Mouse (Mus musculus): ENCODE results near the gene Arhgef5. TPM values are rescaled to one million over a fixed set of nuclear protein-coding genes. Genes with fewer than 3 reads are reported as not detected.

The Arhgef5 gene
- total RNA-seq, 2 experiments from 2014 or later = 5.8 to 6.7 TPM

DNA sequence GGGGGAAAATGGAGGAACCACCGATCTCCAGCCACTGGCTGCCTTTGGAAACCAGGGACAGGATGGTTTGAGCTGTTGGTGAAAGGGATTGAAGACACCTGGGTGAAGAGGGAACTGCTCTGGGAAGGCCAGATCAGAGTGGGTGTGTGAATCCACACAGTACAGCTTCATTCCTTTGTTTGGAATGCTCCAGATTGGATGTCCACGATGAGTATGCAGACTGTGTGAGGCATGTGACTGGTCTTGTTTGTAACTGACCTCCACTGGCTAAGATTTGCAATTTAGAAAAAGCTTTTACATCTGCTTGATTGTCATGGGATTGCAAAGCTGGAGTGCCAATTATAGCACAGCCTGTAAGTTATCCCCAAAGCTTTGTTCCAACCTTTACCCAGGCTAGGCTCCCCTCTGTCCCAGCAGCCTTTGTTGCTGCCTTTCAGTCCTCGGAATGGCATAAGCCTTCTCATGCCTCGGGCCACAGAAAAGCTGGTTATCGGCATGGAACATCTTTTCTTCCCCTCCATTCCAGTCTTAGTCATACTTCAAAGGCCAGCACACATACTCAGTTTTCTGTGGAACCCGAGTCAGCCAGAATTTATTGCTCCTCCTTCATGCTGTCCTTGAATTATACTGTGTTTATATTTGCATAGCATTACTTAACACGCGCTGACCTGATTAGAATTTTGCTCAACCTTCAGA is 47.7 kb downstream of the Arhgef5 start:
- no peak for DNase-seq
- intact Hi-C loops (cut with DNase I) = no loop called here

- peak; percentile 72 for DNase-seq
- intact Hi-C loops (cut with DNase I) = no loop called here
Observed at GRCm38 (mm10) chr6:43333479-43333878, 68.1 kb downstream of the Arhgef5 start.

DNA sequence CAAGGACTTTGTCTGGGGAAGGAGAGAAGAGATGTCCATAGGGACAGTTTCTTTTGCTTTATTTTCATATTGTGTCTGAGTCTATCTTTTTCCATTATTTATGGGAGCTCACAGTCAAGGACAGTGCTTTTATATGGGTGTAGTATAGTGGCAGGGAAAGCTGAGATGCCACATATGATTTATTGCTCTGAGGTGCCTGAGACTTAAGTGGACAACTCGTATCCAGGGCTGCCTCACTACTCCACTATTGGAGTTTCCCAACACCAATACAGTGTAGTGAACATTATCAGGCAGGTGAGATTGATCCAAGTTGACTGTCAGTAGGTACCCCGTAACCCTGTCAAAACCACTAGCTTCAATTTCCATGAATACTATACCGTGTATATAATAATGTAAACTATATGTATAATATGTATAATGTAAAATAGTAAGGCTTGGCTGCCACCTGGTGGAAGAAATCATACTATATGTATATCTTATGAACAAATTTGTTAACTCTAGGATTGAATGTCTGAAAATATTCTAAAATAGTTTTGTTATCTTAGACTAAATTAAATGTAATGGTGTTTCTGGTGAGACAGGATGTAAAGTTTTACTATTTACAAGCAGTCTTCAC is 70.3 kb downstream of the Arhgef5 start:
- intact Hi-C loops (cut with DNase I) = no loop called here
- DNase-seq = no peak

DNA sequence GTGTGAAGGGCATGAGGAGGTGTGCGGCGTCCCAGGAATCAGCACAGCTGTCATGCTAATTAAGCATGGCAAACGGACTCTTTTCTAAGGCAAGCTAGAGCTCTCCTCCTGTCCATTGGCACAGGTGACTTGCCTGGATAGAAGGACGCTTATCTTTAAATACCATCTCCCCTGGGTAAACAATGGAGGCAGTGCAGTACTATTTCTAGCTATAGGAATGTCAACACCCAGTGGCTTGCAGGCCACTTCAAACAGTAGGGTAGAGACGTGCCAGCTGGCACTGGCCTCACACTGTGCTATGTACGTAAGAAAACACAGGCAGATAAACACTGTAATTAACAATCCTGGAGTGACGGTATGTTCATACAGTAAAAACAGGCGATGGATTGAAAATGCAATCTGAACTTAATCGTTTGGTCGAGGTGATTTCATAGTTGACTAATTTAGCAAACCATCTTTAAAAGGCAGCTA is 72.1 kb downstream of the Arhgef5 start:
- intact Hi-C loops (cut with DNase I) = no loop called here
- peak; percentile 57 for DNase-seq

DNA sequence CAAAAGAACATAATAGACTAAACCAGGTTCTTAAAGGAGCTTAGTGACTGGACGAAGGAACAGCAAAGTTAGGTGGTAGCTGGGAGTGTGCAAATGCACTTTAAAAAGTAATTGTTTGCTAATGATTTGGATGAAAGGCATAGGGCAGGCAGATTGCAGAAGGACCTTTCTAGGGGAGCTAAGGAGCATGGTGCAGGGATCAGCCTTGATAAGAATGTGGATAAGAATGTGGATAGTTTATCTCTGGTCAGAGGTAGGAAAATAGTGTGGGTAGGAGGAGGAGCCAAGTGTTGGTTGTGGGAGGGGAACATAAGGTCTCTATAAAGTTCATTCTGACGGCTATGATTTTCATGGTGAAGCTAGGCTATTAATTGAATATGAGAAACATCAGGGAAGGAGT is 73.4 kb downstream of the Arhgef5 start:
- DNase-seq = no peak
- intact Hi-C loops (cut with DNase I) = no loop called here

Other genes with a start within 250 kb of the Arhgef5 start
- gene Olfr441, start 159.2 kb upstream of the Arhgef5 start, total RNA-seq (2021) = not detected
- under 1 TPM in 1 of 2 experiments, not detected in 1; 0.14 TPM for gene Olfr237-ps1, start 119.0 kb upstream of the Arhgef5 start, total RNA-seq (2021)
- gene Olfr437, start 102.3 kb upstream of the Arhgef5 start, total RNA-seq (2021) = not detected
- not detected for gene Olfr13, start 93.4 kb upstream of the Arhgef5 start, total RNA-seq (2021)
- gene Olfr435, start 68.4 kb upstream of the Arhgef5 start, total RNA-seq (2021) = not detected
- gene Olfr434, start 52.6 kb upstream of the Arhgef5 start, total RNA-seq (2021) = not detected
- gene Olfr47, start 34.1 kb upstream of the Arhgef5 start, total RNA-seq (2021) = not detected
- not detected for gene Nobox, start 44.0 kb downstream of the Arhgef5 start, total RNA-seq (2021)

Data from left cerebral cortex, postnatal 4 days (tissue).